Mouse (Mus musculus) brain, embryonic 18.5 days (tissue): ENCODE results near the gene Lpar4.

Experiments used
- DNase-seq: peaks from one replicate; pipeline ENCODE4 v3.0.0-alpha.2; 2012; ENCODE audit warnings: low read depth, low spot score

Gene Lpar4

GRCm38 (mm10) chrX:106920175-106920827, at the start of gene Lpar4:
Gene Lpar4 (plus strand): TSS chrX:106920625.
- DNase-seq = no peak

GRCm38 (mm10) chrX:106871426-106871825, 49.0 kb upstream of the Lpar4 start:
- DNase-seq = no peak

- DNase-seq = no peak
Measured at GRCm38 (mm10) chrX:106871894-106872293, 48.5 kb upstream of the Lpar4 start.

GRCm38 (mm10) chrX:106872315-106872714, 48.1 kb upstream of the Lpar4 start:
- no peak for DNase-seq

- DNase-seq = no peak
Measured at GRCm38 (mm10) chrX:106897707-106898275, 22.6 kb upstream of the Lpar4 start.

GRCm38 (mm10) chrX:106920828-106921619, 599 bp downstream of the Lpar4 start:
- DNase-seq = no peak

- DNase-seq = no peak
Measured at GRCm38 (mm10) chrX:106924572-106924971, 4.1 kb downstream of the Lpar4 start.

- no peak for DNase-seq
Measured at GRCm38 (mm10) chrX:106939326-106939725, 18.9 kb downstream of the Lpar4 start.

GRCm38 (mm10) chrX:106950558-106950957, 30.1 kb downstream of the Lpar4 start:
- no peak for DNase-seq

GRCm38 (mm10) chrX:106951016-106951415, 30.6 kb downstream of the Lpar4 start:
- no peak for DNase-seq

- DNase-seq = no peak
Measured at GRCm38 (mm10) chrX:106953840-106954239, 33.4 kb downstream of the Lpar4 start.

- no peak for DNase-seq
Measured at GRCm38 (mm10) chrX:106962233-106962632, 41.8 kb downstream of the Lpar4 start.

- peak; percentile 4 for DNase-seq
Measured at GRCm38 (mm10) chrX:106964326-106964725, 43.9 kb downstream of the Lpar4 start.
